Mouse (Mus musculus): ENCODE data around the gene Prim1.
A peak's percentile ranks its signal among the peaks of the same experiment; 100 is the strongest.

The Prim1 gene

GRCm38 (mm10) chr10:128015068-128015934 is at the start of gene Prim1:
Gene Prim1 (plus strand): TSS chr10:128015168.
- peak; percentile 83 to 84 for DNase-seq (ENCODE audit: low spot score in 2 of 2)

- no peak for DNase-seq (ENCODE audit: low spot score in 2 of 2)
Measured at GRCm38 (mm10) chr10:127966506-127966905, 48.5 kb upstream of the Prim1 start.

- DNase-seq (ENCODE audit: low spot score in 2 of 2), result no peak
Measured at GRCm38 (mm10) chr10:127969820-127970219, 45.1 kb upstream of the Prim1 start.

DNA sequence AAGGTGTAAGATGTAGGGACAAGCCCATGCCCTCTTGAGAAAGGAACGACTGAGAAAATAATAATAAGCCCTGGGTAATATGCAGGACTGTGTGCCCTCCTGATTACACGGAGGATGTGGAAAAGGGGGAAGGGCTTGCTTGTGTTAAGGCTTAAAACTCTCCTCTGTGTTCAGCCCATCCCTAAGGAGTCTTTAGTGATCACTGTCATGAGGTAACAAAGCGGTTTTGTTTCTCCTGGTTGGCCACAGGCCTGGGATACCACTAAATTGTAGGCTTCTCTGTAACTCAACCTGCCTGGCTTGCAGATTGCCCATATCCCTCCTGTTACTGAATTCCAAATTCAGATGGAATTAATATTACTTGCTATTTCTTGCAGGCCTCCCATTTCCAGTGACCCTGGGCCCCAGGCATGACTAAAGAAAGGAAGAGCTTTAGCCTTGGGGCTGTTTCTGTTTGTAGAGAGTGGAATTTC is 44.6 kb upstream of the Prim1 start:
- DNase-seq (ENCODE audit: low spot score in 2 of 2), result no peak

- DNase-seq (ENCODE audit: low spot score in 2 of 2), result no peak
Measured at GRCm38 (mm10) chr10:127971135-127971534, 43.8 kb upstream of the Prim1 start.

DNA sequence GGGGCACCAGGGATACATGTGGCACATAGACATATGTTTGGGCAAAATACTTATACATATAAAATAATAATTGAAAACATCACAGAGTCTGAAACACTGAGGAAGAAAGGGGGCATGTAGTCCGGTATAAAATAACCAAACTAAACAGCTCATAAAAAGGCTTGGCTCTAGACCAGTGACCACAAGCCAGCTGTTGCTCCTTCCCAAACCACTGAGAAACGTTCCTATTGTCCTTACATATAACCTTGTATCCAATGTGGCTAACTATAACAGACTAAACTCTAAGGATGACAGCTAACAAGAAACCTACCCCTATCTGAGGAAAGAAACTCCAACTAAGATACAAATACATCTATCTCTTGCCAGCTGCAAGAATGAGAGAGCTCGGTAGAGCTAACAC is 40.9 kb upstream of the Prim1 start:
- DNase-seq (ENCODE audit: low spot score in 2 of 2), result no peak

- no peak for DNase-seq (ENCODE audit: low spot score in 2 of 2)
Measured at GRCm38 (mm10) chr10:127975503-127975902, 39.5 kb upstream of the Prim1 start.

DNA sequence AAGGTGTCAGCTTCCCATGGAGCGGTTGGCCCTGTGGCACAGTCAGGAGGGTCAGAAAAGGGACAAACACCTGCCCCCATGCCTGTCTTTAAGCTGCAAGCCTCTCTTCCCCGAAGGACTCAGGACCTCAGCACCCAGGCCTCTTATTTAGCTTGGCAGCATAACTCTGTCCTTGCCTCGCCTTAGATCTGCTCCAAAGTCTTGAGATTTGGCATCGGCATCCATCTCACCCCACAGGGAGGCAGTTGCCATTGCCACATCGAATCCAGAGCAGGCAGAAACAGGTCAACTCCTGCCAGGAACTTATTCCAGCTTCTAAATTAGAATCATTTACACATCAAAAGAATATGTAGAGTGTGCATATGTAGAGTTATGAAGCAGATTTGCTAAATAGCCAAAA is 30.3 kb upstream of the Prim1 start:
- no peak for DNase-seq (ENCODE audit: low spot score in 2 of 2)

DNA sequence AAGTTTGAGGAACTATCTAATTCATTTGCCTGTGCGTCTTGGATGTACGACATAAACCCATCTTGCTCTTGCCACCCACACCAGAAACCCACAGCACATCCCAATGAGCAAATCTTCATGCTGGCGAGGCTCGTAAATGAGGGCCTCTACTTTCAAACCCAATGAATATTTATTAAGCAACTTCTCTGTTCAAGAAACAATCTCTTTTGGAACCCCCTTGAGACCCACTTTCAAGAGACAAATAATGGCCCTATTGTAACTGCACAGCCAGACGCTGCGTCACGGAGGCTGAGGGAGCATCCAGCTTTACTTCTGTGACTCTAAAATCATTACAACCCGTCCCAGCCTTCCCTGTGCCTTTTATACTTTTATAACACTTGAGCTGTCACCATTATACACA is 29.4 kb upstream of the Prim1 start:
- DNase-seq (ENCODE audit: low spot score in 2 of 2), result no peak

DNA sequence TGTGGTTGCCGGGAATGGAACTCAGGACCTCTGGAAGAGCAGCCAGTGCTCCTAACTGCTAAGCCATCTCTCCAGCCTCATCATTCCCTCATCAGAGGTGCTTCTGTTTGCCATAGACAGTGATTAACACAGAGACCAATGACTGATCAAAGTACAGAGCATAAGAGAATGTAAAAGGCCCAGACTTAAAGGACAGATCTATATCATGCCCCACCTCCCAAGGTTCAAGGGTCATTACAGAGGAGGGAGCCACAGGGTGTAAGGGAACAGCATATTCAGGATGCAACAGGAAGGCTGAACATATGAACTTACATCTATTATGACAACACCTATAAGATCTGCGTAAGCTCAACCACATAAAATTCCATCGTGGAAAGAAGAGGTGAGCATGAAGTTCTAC is 18.3 kb upstream of the Prim1 start:
- DNase-seq (ENCODE audit: low spot score in 2 of 2), result no peak

DNA sequence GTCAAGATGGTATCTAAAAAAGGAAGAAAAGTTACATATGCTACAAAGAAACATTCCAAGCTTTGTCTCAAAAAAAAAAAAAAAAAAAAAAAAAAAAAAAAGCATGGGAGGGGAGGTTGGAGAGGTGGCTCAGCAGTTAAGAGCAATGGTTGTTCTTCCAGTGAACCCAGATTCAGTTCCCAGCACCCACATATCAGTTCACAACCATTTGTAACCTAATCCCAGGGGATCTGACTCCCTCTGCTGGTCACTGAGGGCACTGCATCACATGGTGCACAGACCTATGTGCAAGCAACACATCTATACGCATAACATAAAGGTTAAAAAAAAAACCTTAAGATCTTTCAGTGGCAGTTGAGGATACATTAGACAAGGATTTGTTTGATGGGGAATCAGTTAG is 16.7 kb upstream of the Prim1 start:
- no peak for DNase-seq (ENCODE audit: low spot score in 2 of 2)

GRCm38 (mm10) chr10:128003281-128003801 is 11.6 kb upstream of the Prim1 start:
- no peak for DNase-seq (ENCODE audit: low spot score in 2 of 2)

GRCm38 (mm10) chr10:128004918-128005317 is 10.1 kb upstream of the Prim1 start:
- no peak for DNase-seq (ENCODE audit: low spot score in 2 of 2)

GRCm38 (mm10) chr10:128005479-128005878 is 9.5 kb upstream of the Prim1 start:
- DNase-seq (ENCODE audit: low spot score in 2 of 2), result no peak

DNA sequence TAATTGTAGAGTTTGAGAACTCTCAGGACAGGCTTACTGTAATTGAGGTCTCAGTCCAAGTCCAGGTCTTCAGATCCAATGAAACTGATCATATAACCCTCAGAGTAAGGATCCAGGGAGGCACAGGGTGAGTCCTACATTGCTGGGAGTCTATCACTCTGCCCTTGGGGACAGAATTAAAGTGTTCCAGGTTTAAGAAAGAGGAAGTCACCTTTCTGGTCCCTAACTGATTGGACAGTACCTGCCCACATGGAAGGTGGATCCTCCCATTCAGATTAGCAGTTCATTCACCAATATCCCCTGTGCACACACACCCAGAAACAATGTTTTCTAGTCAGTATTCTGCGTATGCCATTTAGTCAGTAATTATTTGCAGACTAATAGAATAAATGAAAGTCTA is 7.5 kb upstream of the Prim1 start, which contains the start of gene Hsd17b6:
Hsd17b6 (minus strand) TSS at position 166 of the 400 bp plus-strand sequence.
- no peak for DNase-seq (ENCODE audit: low spot score in 2 of 2)

DNA sequence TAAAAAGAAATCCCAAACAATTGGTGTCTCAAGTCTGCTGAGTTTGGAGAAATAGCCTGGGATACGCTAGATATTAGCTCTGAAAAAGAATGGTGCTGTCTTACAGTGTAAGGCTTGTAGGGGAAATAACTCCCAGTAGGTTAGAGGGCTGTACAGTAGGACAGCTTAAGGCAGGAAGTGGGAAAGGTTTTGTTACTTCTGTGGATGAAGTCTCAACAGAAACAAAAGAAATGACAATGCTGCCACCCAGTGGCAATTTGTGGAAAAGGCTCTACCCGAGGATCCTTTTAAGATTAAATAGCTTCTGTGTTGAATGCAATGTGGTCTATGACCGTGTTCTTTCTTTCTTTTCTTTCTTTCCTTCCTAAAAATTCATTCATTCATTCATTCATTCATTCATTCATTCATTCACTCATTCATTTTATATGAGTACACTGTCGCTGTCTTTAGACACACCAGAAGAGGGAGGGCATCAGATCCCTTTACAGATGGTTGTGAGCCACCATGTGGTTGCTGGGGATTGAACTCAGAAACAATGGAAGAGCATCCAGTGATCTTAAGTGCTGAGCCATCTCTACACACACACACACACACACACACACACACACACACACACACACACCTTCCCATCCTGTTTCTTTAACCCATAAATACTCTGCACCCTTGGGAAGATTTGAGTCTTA is 6.6 kb upstream of the Prim1 start:
- peak; percentile 82 to 86 for DNase-seq (ENCODE audit: low spot score in 2 of 2)

GRCm38 (mm10) chr10:128009735-128010134 is 5.2 kb upstream of the Prim1 start:
- DNase-seq (ENCODE audit: low spot score in 2 of 2), result no peak

DNA sequence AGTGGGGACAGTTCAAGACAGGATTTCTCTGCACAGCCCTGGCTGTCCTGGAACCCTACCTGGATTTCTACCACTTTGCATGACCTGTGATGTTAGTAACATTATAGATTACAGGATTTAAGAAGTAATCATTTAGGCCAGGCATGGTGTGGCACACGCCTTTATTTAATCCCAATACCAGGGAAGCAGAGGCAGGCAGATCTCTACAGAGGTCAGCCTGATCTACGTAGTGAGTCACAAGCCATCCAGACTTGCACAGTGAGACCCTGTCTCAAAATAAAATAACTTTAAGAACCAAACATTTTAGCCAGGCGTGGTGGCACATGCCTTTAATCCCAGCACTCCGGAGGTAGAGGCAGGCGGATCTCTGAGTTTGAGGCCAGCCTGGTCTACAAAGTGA is 7.2 kb downstream of the Prim1 start:
- DNase-seq (ENCODE audit: low spot score in 2 of 2), result no peak

GRCm38 (mm10) chr10:128023496-128023895 is 8.5 kb downstream of the Prim1 start:
- DNase-seq (ENCODE audit: low spot score in 2 of 2), result no peak

DNA sequence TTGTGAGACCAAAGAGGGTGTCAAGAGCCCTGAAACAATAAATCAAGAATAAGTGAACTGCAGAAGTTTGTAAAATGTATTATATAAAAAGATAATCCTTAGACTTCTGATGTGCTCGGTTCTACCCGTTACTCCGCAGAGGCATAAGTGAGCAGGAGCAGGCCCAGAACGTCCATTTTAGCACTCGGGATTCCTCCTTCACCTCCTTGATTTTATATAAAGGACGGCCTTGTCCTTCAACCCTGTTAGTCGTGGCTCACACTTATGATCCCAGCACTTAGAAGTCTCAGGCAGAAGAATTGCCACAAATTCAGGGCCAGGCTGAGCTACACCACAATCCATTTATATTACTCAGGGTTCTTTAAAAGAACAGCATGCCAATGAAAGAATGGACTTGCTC is 15.0 kb downstream of the Prim1 start:
- no peak for DNase-seq (ENCODE audit: low spot score in 2 of 2)

- DNase-seq (ENCODE audit: low spot score in 2 of 2), result no peak
Measured at GRCm38 (mm10) chr10:128030860-128031259, 15.9 kb downstream of the Prim1 start.

GRCm38 (mm10) chr10:128036746-128037425 is 21.9 kb downstream of the Prim1 start:
- peak in 1 of 2 experiments; percentile 32 for DNase-seq (ENCODE audit: low spot score in 2 of 2)
